Mouse (Mus musculus) right cerebral cortex, postnatal 25 days (tissue): ENCODE measurements around the gene Dlat.
A peak's percentile ranks its signal among the peaks of the same experiment; 100 is the strongest.

Experiments
- DNase-seq: peaks from one replicate; pipeline ENCODE4 v3.0.0; 2022

Dlat gene

DNA sequence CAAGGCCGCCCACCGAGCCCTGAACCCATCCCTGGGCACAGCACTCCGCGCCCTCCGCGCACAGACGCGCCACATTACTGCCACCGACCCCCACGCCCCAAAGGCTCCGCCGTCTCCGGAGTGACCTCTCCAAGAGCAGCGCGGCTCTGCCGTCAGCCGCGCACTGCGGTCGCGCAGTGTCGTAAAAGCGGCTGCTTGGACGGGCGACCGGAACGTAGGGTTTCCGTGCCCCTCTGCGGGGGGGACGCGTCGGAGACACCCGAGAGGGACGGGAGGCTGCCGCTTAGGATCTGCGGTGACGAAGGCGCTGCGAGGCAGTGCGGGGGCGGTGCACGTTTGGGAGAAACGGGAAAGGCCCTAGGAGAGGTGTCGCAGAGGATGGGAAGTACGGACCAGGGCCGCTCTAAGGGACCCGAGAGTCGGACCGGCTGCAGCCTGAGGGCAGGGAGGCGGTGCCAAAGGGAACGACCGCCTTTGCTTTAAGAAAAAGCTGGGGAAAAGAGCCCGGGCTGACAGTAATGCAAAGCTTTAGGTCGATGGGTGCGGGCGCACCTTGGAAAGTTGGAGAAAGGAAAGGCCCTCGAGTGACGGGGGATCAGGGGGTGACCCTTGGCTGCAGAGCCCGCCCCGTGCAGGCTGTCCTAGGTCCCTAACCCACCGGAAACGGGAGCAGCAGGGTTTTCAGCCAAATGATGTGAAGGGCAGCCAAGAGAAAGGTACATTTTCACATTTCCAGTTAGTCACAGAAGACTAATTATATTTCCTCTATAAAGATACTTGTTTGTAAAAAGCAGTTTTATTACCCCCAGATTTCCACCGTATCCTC is at the start of gene Dlat:
TSS of gene Dlat (minus strand) at position 389 of the 826 bp plus-strand sequence.
- DNase-seq, result peak; percentile 92

DNA sequence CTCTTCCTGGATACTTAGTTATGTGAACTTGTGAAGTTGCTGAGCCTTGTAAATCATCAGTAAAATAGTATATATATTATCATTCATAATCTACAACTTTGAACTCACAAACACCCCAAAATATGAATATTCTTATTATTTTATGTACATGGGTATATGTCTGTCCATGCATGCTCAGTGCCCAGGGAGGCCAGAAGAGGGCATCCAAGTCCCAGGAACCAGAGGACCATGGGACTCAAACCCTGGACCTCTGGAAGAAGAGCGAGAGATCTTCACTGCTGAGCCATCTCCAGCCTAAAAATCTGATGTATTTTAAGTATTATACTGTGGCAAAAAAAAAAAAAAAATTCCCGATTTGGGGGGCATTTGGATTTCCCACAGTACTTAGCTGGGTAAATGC is 49.5 kb upstream of the Dlat start:
- no peak for DNase-seq

DNA sequence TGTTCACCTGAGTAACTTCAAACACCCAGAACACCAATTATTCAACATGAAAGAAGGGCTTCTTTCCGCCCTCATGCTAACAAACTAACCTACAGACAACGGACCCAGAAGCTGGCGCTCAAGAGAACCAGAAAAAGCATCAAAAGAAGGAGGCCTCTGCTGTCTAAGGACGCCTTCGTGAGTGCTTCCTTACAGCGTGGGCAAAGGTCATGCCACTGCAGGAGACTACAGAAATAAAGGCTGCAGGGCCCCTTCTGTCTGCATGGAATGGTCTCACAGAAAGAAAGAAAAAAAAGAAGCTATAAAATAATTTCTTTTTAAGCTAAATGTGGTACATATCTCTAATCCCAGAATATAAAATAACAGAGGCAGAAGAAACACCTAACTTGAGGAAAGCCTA is 45.3 kb upstream of the Dlat start:
- DNase-seq, result no peak

DNA sequence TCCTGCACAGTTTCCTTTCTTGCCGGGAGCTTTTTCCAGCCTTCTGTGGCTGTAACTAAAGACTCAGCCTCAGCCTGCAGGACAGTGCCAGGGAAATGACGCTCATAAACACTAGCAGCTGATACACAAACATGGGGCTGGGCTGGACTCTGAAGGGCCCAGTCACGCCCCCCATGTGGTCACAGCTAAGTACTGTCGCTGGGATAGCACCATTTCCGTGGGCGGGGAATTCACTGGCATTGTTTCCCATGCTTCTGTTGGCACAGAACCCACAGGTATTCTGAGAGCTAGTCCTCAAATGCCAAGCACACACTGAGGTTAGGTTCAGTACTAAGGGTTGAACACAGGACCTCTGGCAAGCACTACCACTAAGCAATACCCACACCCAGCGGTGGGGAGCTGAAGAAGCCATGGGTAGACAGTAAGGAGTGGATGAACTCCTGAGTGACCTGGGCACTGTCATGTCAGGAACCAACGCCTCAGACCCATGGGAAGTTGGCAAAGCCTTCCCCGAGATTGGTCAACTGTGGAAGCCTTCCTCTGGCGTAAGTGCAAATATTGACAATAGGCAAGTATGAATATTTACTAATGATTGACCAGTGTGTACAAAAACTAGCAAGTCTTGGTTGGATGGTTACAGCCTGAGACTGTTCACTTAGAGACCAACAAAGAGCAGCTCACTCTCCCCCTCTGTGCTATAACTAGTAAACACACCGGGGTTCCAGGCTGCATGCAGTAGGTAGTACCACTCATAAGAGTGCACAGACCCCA is 41.5 kb upstream of the Dlat start:
- DNase-seq, result no peak

DNA sequence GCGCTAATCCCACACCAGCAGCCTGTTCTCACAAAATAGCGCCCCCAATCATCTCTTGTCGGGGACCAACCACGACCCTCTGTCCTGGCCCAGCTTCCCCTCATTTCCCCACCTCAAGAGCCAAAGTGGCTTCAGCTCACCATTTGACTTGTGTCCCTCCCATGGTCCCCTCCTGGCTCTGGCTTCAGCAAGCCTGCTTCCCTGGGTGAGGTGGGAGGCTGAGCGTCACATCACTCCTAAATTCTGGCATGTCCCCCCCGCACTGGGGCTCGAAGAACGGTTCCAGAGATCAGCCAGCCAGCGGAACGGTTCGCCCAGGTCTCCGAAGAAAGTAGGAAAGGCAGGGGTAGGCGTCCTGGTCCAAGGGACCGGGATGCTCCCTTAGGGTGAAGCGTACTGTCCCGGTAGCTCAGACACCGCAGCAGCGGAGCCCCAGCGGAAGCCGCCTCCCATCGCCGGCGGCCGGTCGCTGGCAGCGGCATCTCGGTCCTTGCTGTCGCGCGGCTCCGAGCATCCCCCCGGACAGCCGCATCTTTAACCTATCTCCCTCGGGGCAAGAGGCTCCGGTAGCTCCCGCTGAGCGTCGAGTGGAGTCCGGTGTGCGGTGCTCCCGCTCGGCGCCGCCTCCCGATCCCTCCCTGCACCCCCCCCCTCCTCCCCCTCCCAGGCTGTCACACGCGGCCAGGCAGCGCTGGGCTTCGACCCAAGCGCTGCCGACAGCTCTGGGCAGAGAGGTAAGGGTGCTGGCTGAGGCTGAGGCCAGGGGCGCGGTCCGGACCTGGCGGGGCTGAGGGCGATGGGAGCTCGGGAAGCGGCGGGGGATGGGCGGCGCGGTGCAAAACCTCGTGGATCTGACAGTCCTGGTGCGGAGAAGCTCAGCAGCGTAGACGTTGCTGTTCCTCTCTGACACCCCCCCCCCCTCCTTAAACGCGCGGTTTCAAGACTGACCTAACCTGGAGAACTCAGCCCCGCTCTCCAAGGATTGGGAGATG is 39.1 kb upstream of the Dlat start:
- peak; percentile 72 for DNase-seq

DNA sequence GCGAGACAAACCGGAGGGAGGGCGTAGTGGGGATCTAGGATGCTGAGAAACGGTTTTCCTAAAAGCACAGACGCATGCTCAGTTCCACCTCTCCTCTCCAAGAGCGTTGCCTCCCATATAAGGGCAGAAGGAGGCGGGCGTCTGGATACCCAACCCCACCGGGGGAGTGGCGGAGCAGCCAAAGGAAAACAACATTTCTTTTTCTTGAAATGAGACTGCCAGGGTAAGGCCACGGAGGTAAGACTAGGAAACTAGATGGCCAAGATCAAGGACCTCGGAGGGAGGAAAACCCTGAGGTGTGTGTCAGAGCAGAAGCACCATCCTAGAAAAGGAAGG is 38.1 kb upstream of the Dlat start:
- peak; percentile 82 for DNase-seq

DNA sequence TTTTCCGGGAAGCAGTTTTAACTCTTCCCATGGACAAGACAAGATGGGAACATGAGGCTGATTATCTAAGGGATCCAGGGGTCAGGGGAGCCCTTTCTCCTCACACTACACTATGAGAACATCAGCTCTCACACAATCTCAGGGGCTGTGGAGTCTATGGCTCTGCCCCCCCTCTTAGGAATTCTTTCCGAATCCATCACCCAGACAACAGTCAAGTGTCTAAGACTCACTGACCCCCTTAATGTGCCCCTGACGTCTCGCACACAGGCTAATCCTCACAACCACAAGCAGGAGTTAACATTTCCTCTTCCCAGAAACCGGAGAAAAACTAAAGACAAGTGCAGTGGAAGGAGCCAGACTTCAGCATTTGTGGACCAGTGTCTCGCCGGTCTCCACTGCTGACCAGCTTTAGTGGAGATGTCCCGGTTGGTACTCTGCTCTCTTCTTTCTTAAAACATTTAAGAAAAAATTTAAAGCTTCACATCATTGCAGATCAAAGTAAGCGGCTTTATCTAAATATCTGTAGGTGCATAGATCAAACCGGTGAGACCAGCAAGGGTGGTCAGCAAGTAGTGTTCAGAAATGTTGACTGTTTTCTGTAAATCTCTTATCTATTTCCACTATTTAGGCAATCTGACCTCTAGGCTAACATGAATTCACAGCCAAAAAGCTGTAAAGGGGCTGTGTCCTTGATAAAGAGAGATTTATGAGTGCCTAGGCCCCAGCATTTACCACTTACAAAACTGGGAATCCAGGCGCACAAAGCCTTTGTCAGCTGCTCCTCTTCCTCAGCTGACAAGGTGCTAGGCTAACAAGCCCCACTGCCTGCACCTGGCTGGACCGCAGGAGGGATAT is 37.5 kb upstream of the Dlat start:
- no peak for DNase-seq

DNA sequence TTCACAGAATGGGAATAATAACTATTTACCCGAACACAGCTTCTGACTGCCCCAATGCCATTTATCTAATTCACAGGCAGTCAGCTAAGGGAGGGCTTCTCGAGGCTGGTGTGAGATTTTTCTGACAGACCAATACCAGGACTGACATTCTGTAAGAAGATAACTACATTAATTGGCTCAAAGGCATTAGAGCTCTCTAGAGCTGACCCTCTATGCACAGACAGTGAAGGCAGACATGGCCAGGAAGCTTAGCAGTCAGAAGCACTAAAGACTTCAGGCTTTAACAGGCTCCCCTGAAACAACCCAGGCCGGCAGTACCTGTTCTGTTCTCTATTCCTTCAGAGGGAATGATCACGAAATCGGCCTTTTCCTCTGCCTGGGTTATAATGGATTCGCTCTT is 35.6 kb upstream of the Dlat start:
- no peak for DNase-seq

DNA sequence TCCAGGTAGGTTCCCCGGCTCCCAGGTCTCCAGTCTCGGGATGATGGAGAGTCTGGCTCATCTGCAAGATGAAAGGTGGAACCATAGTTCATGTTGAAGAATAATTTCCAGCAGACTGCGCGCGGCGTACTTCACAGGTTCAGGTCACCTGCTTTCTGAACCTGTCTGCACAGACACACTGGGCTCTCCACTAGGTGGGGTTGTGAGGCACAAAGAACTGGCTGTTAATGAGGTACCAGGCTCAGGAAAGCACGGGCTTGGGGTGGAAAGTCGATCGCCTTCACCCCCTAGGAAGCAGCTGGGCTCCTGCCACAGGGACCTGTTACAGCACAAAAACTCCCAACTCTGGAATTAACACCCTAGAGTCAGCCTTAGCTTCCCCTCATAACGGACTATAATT is 34.1 kb upstream of the Dlat start:
- DNase-seq, result no peak

DNA sequence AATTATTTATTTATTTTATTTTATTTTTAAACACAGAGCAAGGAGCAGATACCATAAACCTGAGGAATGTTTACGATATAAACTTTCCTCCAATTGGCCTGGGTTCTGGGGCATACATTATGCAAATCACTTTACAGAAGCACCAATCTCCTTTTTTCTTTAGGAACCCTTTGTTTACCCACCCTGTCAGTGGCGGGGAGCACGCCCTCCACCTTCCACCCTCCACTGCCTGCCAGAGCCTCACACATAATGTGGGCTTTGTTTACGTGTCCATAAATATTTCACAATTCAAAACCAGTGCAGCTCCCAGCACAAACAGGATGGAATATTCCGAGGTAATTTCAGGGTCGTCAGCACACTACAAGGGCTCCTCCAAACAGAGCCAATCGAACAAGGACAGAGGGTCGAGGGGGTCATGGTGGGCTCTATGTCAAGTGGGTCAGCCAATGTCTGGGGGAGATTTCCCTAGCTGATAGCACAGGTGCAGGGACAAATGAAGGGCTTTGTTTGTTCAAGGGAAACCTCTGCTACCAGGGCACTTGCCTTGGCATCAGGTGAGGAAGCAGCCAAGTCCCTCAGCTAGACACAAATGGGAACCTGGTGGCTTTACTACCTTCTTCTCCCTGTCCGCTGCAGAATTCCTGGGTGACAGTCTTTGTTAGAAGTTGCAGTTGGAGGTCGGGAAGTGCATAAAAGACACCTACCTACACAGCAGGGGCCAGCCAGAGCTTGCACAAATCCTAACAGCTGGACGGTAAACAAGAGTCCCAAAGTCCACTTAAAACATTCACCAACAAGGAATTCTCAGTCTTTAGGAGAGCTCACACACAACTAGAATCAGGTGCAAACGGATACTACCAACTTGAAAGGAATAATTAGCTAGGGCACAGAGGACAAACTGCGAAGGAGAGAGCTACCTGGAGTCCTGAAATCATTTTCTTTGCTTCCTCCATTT is 33.3 kb upstream of the Dlat start:
- no peak for DNase-seq

DNA sequence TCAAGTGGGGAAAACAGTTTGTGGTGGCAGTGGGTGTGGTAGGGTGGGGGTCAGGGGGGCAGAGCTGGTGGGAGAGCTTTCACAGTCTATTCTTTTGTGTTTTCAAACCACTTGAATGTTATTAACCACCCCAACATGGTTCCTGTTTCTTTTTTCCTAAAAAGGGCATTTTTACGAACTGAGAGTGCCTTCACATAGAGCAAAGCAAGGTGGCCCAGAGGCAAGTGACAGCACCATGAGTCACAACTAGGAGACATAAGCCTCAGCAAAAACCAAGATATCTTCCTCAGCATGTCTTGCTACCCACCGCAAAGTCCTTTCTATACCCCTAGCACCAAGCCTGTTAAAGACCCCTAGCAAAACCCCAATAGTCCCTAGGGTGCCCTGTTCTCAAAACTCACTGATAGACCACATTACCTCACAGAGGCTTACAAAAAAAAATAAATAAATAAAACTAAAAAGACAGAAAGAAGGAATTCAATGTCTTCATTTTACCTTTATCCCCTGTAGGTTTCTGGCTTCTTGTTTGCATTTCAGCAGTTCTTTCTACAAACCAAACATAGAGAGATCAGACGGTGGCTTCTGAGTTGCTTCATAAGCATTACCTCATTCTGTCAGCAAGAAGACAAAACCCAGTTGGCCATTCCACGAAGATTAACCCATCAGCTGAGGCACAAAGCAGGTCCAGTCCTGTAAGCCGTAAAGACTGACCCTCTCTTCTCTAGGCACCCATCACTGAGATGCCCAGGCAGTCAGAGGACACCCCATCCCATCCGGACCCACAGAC is 27.5 kb upstream of the Dlat start:
- no peak for DNase-seq

DNA sequence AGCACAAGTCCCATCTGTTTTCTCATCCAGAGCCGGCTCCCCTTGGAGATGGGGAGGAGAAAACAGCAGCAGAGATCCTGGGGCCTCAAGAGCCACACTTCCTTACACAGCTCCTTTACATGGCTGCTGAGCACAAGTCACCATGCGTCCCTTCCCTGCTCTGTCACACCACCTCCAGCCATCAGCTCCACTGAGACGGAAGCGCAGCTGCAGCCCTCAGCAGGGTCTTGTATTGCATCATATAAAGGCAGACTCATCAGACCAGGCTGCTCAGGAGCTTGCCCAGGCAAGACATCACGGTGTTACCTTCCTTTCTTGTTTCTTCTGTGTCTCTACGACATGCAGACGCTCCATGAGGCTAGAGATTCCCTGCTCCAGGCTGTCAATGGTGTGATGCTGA is 22.1 kb upstream of the Dlat start:
- DNase-seq, result no peak

DNA sequence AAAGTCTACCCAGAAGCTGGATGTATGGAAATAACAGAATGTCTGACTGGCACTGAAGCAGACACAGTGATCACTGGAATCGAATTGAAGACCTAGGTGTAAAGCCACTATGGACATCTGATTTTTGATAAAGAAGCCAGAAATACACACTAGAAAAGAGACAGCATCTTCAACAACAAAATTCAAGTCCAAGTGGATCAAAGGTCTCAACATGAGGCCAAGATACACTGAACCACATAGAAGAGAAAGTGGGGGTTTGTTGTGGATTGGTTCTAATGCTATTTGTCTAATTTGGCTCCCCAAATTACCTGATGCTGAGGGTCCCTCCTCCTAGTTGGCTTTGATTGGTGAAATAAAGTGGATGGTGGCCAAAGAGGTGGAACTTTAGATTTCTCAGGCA is 19.8 kb upstream of the Dlat start:
- DNase-seq, result no peak

DNA sequence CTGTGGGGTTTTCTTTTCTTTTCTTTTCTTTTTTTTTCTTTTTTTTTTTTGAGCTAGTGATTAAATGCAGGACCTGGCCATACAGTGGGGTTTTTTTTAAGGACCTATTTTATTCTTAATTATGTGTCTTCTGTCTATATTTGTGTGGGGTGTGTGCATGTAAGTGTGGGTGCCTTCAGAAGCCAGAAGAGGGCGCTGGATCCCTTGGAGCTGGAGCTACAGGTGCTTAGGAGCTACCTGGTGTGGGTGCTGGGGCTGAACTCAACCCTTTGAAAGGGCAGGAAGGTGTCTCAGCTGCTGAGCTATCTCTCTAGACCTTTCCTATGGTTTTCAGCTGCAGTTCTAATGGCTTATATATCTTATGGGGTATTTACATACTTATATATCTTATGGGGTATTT is 15.2 kb upstream of the Dlat start:
- no peak for DNase-seq

DNA sequence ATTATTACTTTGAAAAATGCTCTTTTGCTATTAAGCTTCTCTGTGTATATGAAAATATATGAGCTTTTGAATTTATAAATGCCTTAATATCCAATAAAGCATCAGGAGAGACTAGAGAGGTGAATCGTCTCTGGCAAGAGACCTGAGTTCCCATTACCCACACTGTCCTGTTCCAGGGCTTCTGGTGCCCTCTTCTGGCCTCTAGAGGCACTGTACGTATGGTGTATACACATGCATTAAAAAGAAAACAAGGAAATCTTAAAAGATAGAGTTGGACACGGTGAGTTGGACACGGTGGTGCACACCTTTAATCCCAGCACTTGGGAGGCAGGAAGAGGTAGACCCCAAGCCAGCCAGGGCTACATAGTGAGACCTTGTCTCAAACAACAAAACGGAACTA is 11.1 kb upstream of the Dlat start:
- DNase-seq, result no peak

DNA sequence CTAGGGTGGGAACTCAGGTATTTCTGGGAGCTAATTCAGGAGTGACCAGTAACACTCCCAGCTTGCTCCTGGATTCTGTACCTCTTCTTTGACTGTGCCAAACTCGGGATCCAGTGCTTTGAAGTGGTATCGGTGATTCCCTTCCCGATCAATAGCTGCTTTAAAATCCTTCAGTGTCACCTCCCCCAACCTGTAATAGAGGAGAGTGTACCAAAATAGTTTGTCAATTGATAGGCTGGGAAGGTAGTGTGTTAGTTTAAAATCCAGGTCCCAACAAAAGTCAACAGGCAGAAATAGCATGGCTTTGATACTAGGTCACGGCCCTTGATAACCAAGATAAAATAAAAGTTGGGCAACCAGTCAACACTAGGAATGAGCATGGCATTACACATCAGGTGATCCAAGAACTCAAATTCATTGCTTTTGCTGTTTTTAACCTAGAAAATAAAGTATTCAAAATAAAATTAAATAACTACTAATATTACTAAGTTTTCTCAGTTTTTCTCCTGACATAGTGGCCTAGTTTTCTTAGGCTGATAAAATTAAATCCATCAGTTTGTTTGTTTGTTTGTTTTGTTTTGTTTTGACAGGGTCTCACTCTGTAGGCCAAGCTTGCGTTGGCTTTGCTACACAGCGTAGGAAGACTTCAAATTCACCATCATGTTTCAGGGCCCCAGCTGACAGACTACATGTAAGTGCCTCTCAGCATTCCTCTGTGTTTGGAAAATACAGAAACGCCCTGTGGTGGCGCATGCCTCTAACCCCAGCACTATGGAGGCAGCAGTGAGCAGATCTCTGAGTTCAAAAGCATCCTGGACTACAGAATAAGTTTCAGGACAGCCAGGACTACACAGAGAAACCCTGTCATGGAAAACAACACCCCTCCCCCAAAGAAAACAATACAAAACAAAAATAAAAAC is 8.3 kb upstream of the Dlat start:
- no peak for DNase-seq

DNA sequence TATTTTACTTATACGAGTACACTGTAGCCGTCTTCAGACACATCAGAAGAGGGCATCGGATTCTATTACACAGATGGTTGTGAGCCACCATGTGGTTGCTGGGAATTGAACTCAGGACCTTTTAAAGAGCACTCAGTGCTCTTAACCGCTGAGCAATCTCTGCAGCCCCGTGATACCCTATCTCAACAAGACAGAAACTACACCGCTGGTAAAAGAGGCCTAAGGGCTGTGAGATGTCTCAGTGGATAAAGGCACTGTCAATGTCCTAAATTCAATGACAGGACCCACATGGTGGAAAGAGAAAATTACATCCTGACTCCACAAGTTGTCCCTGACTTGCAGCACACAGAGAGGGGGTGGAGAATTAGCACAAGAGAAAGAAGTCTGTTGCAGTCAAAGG is 6.9 kb upstream of the Dlat start:
- no peak for DNase-seq

DNA sequence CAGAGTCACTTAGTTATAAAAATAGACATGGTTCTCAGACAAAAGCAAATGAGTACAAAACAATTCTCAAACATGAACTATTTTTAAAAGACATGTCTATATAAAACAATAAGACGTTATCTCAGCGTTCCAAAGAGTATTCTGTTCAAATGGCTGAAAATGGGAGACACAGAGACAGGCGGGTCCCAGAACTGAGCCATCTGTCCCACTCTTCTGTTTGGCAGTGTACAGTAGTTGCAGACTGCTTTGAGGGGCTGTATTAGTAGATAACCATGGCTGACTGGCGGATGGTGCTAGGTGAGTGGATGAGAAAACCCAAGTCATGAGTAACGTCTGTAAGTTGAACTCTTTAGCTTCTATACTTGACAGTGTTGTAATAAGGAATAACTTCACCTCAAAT is 5.2 kb upstream of the Dlat start:
- no peak for DNase-seq

DNA sequence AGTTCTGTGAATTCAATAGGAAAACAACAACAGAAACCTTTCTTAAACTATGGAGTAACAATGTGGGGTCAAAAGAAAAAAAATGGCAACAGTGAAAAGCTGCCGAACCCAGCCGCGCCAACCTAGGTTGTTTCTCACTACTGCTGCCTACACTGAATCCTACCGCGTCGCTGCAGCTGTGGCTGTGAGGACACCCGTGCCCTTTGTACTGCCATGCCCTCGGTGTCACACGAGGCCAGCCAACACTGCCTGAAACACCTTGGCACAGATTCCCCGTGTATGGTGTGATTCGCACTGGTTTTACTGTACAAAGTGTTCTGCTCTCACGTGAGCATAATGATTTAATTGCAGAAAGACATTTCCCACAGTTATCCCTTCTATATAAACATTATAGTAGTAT is 851 bp upstream of the Dlat start:
- DNase-seq, result no peak
